Mouse (Mus musculus) ES-E14 (cell line): ENCODE measurements around the gene Helz2. TPM values are rescaled to one million over a fixed set of nuclear protein-coding genes. Genes with fewer than 3 reads are reported as not detected.

Experiments
- DNase-seq: peaks from one replicate; pipeline ENCODE4 v3.0.0-alpha.2; 2013; ENCODE audit warnings: low read depth, low spot score
- H3K27ac ChIP-seq: 2 replicates; pipeline ENCODE4 v1.5.1; 2012; ENCODE audit warnings: low read depth, mild to moderate bottlenecking, low read length, moderate library complexity, mixed read lengths; ENCODE audit not compliant: poor library complexity, insufficient read depth, severe bottlenecking
- H3K36me3 ChIP-seq: 2 replicates; pipeline ENCODE4 v1.6.1; 2012; ENCODE audit warnings: mild to moderate bottlenecking, low read length, moderate library complexity, mixed read lengths; ENCODE audit not compliant: control insufficient read depth, poor library complexity, insufficient read depth, severe bottlenecking
- H3K4me1 ChIP-seq, 2 experiments: fragments of 150-350 bp in 1 of 2; sonication (generic) in 1 of 2; 2 replicates each; pipeline ENCODE4 v1.6.1; 2012; ENCODE audit warnings: low read length in 2 of 2, mild to moderate bottlenecking in 1 of 2, mixed read lengths in 1 of 2; ENCODE audit not compliant: control insufficient read depth in 2 of 2, insufficient read depth in 2 of 2, poor library complexity in 1 of 2
- H3K4me3 ChIP-seq, 2 experiments: fragments of 150-350 bp in 1 of 2; sonication (generic) in 1 of 2; 2 replicates each; pipeline ENCODE4 v1.5.1; 2012; ENCODE audit warnings: low read length in 2 of 2, low read depth in 1 of 2, mild to moderate bottlenecking in 1 of 2, mixed read lengths in 1 of 2; ENCODE audit not compliant: insufficient read depth in 1 of 2, poor library complexity in 1 of 2, severe bottlenecking in 1 of 2
- H3K9ac ChIP-seq: 2 replicates; pipeline ENCODE4 v1.6.1; 2012; ENCODE audit warnings: low read depth, mild to moderate bottlenecking, low read length, mixed read lengths; ENCODE audit not compliant: poor library complexity, insufficient read depth, severe bottlenecking
- H3K9me3 ChIP-seq: fragments of 150-350 bp; sonication (generic); 2 replicates; pipeline ENCODE4 v1.6.1; 2012; ENCODE audit warnings: low read depth, mild to moderate bottlenecking, low read length; ENCODE audit not compliant: control insufficient read depth, insufficient read depth
- CHD2 ChIP-seq: IDR thresholded peaks from 2 replicates; pipeline ENCODE4 v1.6.1; 2014; ENCODE audit warnings: mild to moderate bottlenecking, low read depth, low read length, inconsistent platforms
- HCFC1 ChIP-seq: IDR thresholded peaks from 2 replicates; pipeline ENCODE4 v1.6.1; 2012; ENCODE audit warnings: low read length, inconsistent platforms, borderline replicate concordance; ENCODE audit not compliant: insufficient read depth
- MAFK ChIP-seq: IDR thresholded peaks from 2 replicates; pipeline ENCODE4 v1.6.1; 2014; ENCODE audit warnings: mild to moderate bottlenecking, low read depth, low read length, inconsistent platforms; ENCODE audit not compliant: insufficient read depth
- ZC3H11A ChIP-seq: IDR thresholded peaks from 2 replicates; pipeline ENCODE4 v1.6.1; 2012; ENCODE audit warnings: low read depth, mild to moderate bottlenecking, inconsistent platforms, low read length, borderline replicate concordance
- ZNF384 ChIP-seq: IDR thresholded peaks from 2 replicates; pipeline ENCODE4 v1.6.1; 2012; ENCODE audit warnings: low read depth, low read length, inconsistent platforms
- in situ Hi-C, 2 experiments: fragments of 600-800 bp; cut with MboI; formaldehyde crosslinking; loops; one replicate each; pipeline ENCODE4 v1.15.1; 2025; ENCODE audit warnings: low sequenced_read_pairs in 2 of 2, inconsistent platforms in 1 of 2; ENCODE audit not compliant: unreplicated experiment in 2 of 2
- total RNA-seq: library from RNA; depleted of rRNA; stranded (reverse); fragments of 300-350 nt; gene quantifications from 2 replicates; pipeline ENCODE4 v1.2.3, GENCODE M21; 2012

The Helz2 gene
- total RNA-seq, 1 experiment: 2.2 TPM

DNA sequence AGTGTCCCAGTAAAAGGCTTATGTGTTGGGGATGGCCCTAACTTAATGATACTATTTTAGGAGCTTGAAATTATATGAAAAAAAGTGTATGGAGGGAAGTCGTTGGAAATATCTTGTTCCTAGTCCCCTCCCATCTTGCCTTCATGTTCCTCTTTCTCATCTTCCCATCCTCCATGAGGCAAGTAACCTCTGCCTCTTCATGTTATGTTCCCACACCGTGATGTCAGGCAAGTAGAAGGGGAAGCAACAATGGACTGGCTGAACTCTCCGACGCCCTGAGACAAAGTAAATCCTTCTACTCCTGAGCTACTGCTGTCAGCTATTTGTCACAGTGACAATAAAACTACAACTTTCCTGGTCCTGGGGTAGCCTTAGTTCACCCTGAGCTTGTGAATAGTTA, 32.8 kb upstream of the Helz2 start:
- Histone ChIP-seq H3K4me3 (no peak overlapping the region), H3K36me3 (peaks cover 5% of the 10 kb centered on the region), H3K27ac (no peak overlapping the region), H3K9ac (no peak overlapping the region), H3K4me1 (no peaks in the 10 kb centered on the region; a peak in 1 of 4 replicates), H3K9me3 (no peaks in the 10 kb centered on the region)
- in situ Hi-C loops: no loop called here
- no peak for DNase-seq
- no peak for TF ChIP-seq HCFC1
- TF ChIP-seq MAFK: no peak
- no peak for TF ChIP-seq CHD2
- no peak for TF ChIP-seq ZC3H11A
- TF ChIP-seq ZNF384: no peak

DNA sequence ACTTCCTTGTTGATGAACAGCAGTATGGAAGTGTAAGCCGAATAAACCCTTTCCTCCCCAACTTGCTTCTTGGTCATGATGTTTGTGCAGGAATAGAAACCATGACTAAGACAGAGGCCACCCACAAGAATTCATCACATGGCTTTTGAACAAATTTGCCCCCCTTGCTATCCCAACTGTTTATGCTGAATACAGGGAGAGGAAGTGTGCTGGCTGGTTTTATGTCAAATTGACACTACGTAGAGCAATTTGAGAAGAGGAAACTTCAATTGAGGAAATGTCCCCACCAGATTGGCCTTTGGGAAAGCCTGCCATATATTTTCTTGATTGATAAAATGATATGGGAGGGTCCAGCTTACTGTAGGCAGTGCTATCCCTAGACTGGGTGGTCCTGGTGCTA, 32.0 kb upstream of the Helz2 start:
- Histone ChIP-seq H3K9ac (no peak overlapping the region), H3K4me1 (no peaks in the 10 kb centered on the region; a peak in 1 of 4 replicates), H3K9me3 (no peaks in the 10 kb centered on the region), H3K27ac (no peak overlapping the region), H3K4me3 (no peak overlapping the region), H3K36me3 (peaks cover 5% of the 10 kb centered on the region)
- in situ Hi-C loops: no loop called here
- TF ChIP-seq CHD2: no peak
- no peak for TF ChIP-seq ZC3H11A
- no peak for TF ChIP-seq ZNF384
- TF ChIP-seq HCFC1: no peak
- TF ChIP-seq MAFK: no peak
- no peak for DNase-seq

DNA sequence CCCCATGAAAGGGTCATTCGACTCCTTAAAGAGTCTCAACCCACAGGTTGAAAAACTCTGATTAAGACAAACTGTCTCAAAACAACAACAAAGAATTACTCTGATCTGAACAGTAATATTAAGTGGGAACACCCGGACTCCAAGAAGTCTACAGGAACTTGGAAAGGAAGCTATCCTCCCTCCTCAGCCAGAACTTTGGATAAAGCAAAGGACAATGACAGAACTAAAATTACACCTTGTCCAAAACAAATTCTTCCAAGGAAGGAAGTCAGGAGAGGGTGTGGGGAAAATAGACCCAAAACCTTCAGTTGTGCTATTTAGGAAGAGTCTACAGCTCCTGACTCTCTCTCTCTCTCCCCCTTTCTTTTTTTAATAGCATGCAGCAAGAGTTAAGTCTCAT, 30.3 kb upstream of the Helz2 start:
- Histone ChIP-seq H3K36me3 (peaks cover 2% of the 10 kb centered on the region; the same call in 1 of the 2 replicates), H3K9me3 (no peaks in the 10 kb centered on the region), H3K4me3 (no peak overlapping the region), H3K9ac (no peak overlapping the region), H3K27ac (no peak overlapping the region), H3K4me1 (no peaks in the 10 kb centered on the region; a peak in 1 of 4 replicates)
- TF ChIP-seq HCFC1 (no peak), ZC3H11A (no peak)
- DNase-seq: no peak
- in situ Hi-C loops: no loop called here

DNA sequence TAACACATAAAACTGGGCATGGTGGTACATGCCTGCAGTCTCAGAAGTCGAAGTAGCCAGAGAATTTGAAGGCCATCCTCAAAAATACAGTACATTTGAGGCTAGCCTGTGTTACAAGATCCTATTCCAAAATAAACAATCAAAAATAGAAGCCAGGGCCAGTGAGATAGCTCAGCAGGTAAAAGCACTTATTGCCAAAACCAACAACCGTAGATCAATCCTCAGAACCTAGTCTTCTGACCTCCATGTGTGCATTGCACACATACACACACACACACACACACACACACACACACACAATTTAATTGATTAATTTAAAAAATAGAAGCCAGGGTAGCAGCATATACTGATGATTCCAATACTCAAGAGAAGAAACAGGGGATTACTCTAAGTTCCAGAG, 25.0 kb upstream of the Helz2 start:
- TF ChIP-seq ZC3H11A (no peak), ZNF384 (no peak), HCFC1 (no peak), MAFK (no peak), CHD2 (no peak)
- in situ Hi-C loops: no loop called here
- no peaks in the 10 kb centered on the region for H3K36me3 ChIP-seq
- H3K9me3 ChIP-seq: no peaks in the 10 kb centered on the region
- no peaks in the 10 kb centered on the region for H3K4me1 ChIP-seq
- no peak overlapping the region for H3K27ac ChIP-seq
- no peak overlapping the region for H3K9ac ChIP-seq
- DNase-seq: no peak
- H3K4me3 ChIP-seq: no peak overlapping the region

GRCm38 (mm10) chr2:181253248-181253647, 11.4 kb upstream of the Helz2 start:
- Histone ChIP-seq H3K9ac (no peak overlapping the region), H3K4me1 (no peaks in the 10 kb centered on the region), H3K27ac (no peak overlapping the region), H3K9me3 (no peaks in the 10 kb centered on the region), H3K36me3 (peaks cover 22% of the 10 kb centered on the region), H3K4me3 (no peak overlapping the region)
- in situ Hi-C loops: no loop called here
- no peak for DNase-seq
- TF ChIP-seq HCFC1: no peak
- TF ChIP-seq ZC3H11A: no peak
- no peak for TF ChIP-seq CHD2
- no peak for TF ChIP-seq MAFK
- TF ChIP-seq ZNF384: no peak
